Mouse (Mus musculus): Measurements from ENCODE around the gene Cxcl1. TPM values are rescaled to one million over a fixed set of nuclear protein-coding genes. Genes with fewer than 3 reads are reported as not detected.

The Cxcl1 gene
- total RNA-seq (2023): 1 to 10 TPM in 1 of 2 experiments, under 1 TPM in 1; 0.31 to 1.3 TPM

GRCm38 (mm10) chr5:90890519-90891463, at the start of gene Cxcl1:
Gene Cxcl1, plus strand, starts transcription at chr5:90891241.

GRCm38 (mm10) chr5:90903339-90904020, 12.4 kb downstream of the Cxcl1 start, which contains the start of gene Cxcl2:
Gene Cxcl2, plus strand, starts transcription at chr5:90903871.

GRCm38 (mm10) chr5:90930971-90931851, 40.2 kb downstream of the Cxcl1 start, which contains the start of gene Mthfd2l:
Gene Mthfd2l, plus strand, starts transcription at chr5:90931117.

Other genes starting within 250 kb of the Cxcl1 start
- not detected for gene Cxcl5, start 131.9 kb upstream of the Cxcl1 start, total RNA-seq (2023)
- gene Ppbp, start 122.7 kb upstream of the Cxcl1 start, total RNA-seq (2023): 1 to 10 TPM; 6.2 to 6.4 TPM
- 10 to 100 TPM; 19.6 to 21.7 TPM for gene Pf4, start 118.8 kb upstream of the Cxcl1 start, total RNA-seq (2023)
- under 1 TPM; 0.94 to 0.95 TPM for gene Cxcl3, start 105.1 kb upstream of the Cxcl1 start, total RNA-seq (2023)
- not detected for gene Cxcl15, start 96.7 kb upstream of the Cxcl1 start, total RNA-seq (2023)
- gene Cxcl2, start 12.6 kb downstream of the Cxcl1 start, total RNA-seq (2023): 100 to 1,000 TPM; 247 to 270 TPM
- gene Mthfd2l, start 39.9 kb downstream of the Cxcl1 start, total RNA-seq (2023): 1 to 10 TPM; 1.5 to 2.6 TPM
- not detected for gene Epgn, start 136.2 kb downstream of the Cxcl1 start, total RNA-seq (2023)
- not detected for gene Ereg, start 183.4 kb downstream of the Cxcl1 start, total RNA-seq (2023)
- 1 to 10 TPM in 1 of 2 experiments, not detected in 1; 1.1 TPM for gene Areg, start 248.4 kb downstream of the Cxcl1 start, total RNA-seq (2023)

Measured in neutrophil, adult 83 days (primary cell).